Mouse (Mus musculus): ENCODE data around the gene Arhgap25. TPM values are rescaled to one million over a fixed set of nuclear protein-coding genes. Genes with fewer than 3 reads are reported as not detected.

Arhgap25 gene
- polyA plus RNA-seq, 1 experiment from 2014 or later = 2.5 TPM

GRCm38 (mm10) chr6:87455507-87455906 lies 77.6 kb downstream of the Arhgap25 start:
- Histone ChIP-seq H3K27me3 (ENCODE audit: control insufficient read depth, insufficient read depth, low read length) (no peaks in the 10 kb centered on the region), H3K9ac (ENCODE audit: low read length) (no peak overlapping the region), H3K4me3 (ENCODE audit: low read depth, low read length) (no peak overlapping the region), H3K36me3 (ENCODE audit: control insufficient read depth, insufficient read depth, low read length) (no peaks in the 10 kb centered on the region), H3K4me2 (ENCODE audit: low read depth) (no peak overlapping the region), H3K4me1 (ENCODE audit: control insufficient read depth, insufficient read depth, low read length) (no peaks in the 10 kb centered on the region), H3K9me3 (ENCODE audit: control insufficient read depth, low read length) (no peaks in the 10 kb centered on the region), H3K27ac (ENCODE audit: low read depth, low read length) (no peak overlapping the region)
- WGBS = 83% methylated on average over 6 of the region's 6 CpGs
- no peak for ATAC-seq (ENCODE audit: insufficient read depth, low FRiP score, low TSS enrichment)
- DNase-seq (ENCODE audit: low spot score) = no peak

DNA sequence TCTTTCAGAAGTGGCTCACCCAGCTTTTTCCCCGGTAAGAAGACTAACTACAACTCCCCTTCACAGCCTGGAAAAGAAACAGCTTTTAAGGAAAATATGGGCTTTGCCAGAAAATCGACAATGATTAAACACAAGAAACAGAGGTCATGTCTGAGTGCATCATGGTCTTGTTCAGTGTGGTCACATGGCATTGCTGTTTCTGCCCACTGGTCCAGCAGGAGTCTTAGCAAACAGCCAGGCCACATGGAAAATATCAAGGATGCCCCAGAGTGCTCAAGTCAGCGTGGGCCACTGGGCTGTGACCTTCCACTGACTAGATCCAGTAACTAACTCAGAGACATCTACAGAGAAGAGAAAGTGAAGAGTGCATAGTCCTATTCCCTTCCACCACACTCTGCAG lies 81.3 kb downstream of the Arhgap25 start:
- no peaks in the 10 kb centered on the region for H3K4me1 ChIP-seq (ENCODE audit: control insufficient read depth, insufficient read depth, low read length)
- ATAC-seq (ENCODE audit: insufficient read depth, low FRiP score, low TSS enrichment) = no peak
- WGBS = 76% methylated on average over 3 of the region's 3 CpGs

DNA sequence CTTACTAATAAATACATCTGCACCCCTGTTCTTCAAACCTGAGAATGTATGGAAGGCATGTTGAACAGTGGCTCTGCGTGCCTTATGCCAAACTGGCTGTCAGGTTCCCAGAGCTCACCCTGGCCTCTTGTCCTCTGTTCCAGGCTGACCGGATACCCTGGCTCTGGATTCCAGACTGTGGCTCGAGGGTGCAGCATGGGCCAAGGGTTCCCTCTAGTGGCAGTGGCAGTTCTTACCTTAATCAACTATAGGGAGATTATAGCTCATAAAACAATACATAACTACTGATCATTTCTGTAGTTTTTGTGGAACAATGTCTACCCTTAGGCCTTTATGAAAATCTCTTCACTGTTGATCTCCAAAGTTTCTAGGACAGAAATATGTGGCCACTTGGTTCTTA lies 82.0 kb downstream of the Arhgap25 start:
- Histone ChIP-seq H3K4me2 (ENCODE audit: low read depth) (no peak overlapping the region), H3K36me3 (ENCODE audit: control insufficient read depth, insufficient read depth, low read length) (no peaks in the 10 kb centered on the region), H3K27ac (ENCODE audit: low read depth, low read length) (no peak overlapping the region), H3K9me3 (ENCODE audit: control insufficient read depth, low read length) (no peaks in the 10 kb centered on the region), H3K4me1 (ENCODE audit: control insufficient read depth, insufficient read depth, low read length) (no peaks in the 10 kb centered on the region), H3K27me3 (ENCODE audit: control insufficient read depth, insufficient read depth, low read length) (no peaks in the 10 kb centered on the region), H3K9ac (ENCODE audit: low read length) (no peak overlapping the region), H3K4me3 (ENCODE audit: low read depth, low read length) (no peak overlapping the region)
- ATAC-seq (ENCODE audit: insufficient read depth, low FRiP score, low TSS enrichment) (no peak), DNase-seq (ENCODE audit: low spot score) (no peak)
- WGBS = 74% methylated on average over 3 of the region's 3 CpGs

More for the DNA sequence above, 81.3 kb downstream of the Arhgap25 start:
- H3K9ac ChIP-seq (ENCODE audit: low read length) = no peak overlapping the region
- no peaks in the 10 kb centered on the region for H3K27me3 ChIP-seq (ENCODE audit: control insufficient read depth, insufficient read depth, low read length)
- H3K9me3 ChIP-seq (ENCODE audit: control insufficient read depth, low read length) = no peaks in the 10 kb centered on the region
- DNase-seq (ENCODE audit: low spot score) = no peak
- H3K4me3 ChIP-seq (ENCODE audit: low read depth, low read length) = no peak overlapping the region
- no peak overlapping the region for H3K27ac ChIP-seq (ENCODE audit: low read depth, low read length)
- no peak overlapping the region for H3K4me2 ChIP-seq (ENCODE audit: low read depth)
- H3K36me3 ChIP-seq (ENCODE audit: control insufficient read depth, insufficient read depth, low read length) = no peaks in the 10 kb centered on the region

- DNase-seq (ENCODE audit: low spot score) = no peak
- no peak for ATAC-seq (ENCODE audit: insufficient read depth, low FRiP score, low TSS enrichment)
- Histone ChIP-seq H3K27ac (ENCODE audit: low read depth, low read length) (no peak overlapping the region), H3K27me3 (ENCODE audit: control insufficient read depth, insufficient read depth, low read length) (no peaks in the 10 kb centered on the region), H3K36me3 (ENCODE audit: control insufficient read depth, insufficient read depth, low read length) (no peaks in the 10 kb centered on the region), H3K4me2 (ENCODE audit: low read depth) (no peak overlapping the region), H3K4me3 (ENCODE audit: low read depth, low read length) (no peak overlapping the region), H3K9me3 (ENCODE audit: control insufficient read depth, low read length) (no peaks in the 10 kb centered on the region), H3K9ac (ENCODE audit: low read length) (no peak overlapping the region), H3K4me1 (ENCODE audit: control insufficient read depth, insufficient read depth, low read length) (no peaks in the 10 kb centered on the region)
- 82% methylated on average over 3 of the region's 3 CpGs for WGBS
Observed at GRCm38 (mm10) chr6:87449534-87449933, 83.5 kb downstream of the Arhgap25 start.

DNA sequence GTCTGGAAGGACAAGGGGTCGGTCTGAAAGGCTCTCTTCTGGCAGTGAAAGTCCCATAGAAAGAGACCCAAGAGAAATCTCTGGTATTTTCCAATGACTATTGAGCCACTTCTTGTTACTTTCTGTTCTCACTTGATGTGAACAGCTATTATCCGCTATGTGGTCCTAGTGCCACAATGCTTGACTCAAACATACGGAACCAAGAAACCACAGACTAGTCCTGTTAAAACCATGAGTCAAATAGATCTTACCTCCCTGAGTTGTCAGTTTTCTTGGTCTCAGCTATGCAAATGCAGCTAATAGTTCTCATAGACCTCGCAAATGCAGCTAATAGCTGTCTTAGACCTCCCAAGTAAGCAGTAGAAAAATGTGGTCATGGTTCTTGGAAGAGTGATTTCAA lies 85.8 kb downstream of the Arhgap25 start:
- DNase-seq (ENCODE audit: low spot score) = no peak
- 91% methylated on average over 4 of the region's 4 CpGs for WGBS

DNA sequence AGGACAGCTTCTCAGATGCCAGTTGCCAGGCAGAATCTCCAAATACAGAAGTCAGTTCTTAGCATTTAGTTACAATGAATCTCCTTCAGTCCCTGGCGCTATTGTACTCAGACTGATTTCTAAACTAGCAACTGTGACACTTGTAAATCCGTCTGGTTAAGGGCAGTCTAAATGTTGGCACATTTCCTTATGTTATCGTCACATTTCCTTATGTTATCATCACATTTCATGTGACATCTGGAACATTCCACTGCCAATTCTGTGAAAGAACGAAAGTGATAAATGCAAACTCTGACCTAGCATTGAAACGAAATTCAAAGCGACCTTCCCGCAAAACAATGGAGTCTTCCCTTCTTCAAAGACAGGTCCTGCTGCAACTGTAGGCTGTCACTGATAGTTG lies 87.8 kb downstream of the Arhgap25 start:
- DNase-seq (ENCODE audit: low spot score) (no peak), ATAC-seq (ENCODE audit: insufficient read depth, low FRiP score, low TSS enrichment) (no peak)
- no peaks in the 10 kb centered on the region for H3K27me3 ChIP-seq (ENCODE audit: control insufficient read depth, insufficient read depth, low read length)
- H3K9ac ChIP-seq (ENCODE audit: low read length) = no peak overlapping the region
- H3K27ac ChIP-seq (ENCODE audit: low read depth, low read length) = no peak overlapping the region
- WGBS = 81% methylated on average over 7 of the region's 7 CpGs
- no peaks in the 10 kb centered on the region for H3K4me1 ChIP-seq (ENCODE audit: control insufficient read depth, insufficient read depth, low read length)
- H3K36me3 ChIP-seq (ENCODE audit: control insufficient read depth, insufficient read depth, low read length) = no peaks in the 10 kb centered on the region
- no peaks in the 10 kb centered on the region for H3K9me3 ChIP-seq (ENCODE audit: control insufficient read depth, low read length)
- H3K4me2 ChIP-seq (ENCODE audit: low read depth) = no peak overlapping the region
- no peak overlapping the region for H3K4me3 ChIP-seq (ENCODE audit: low read depth, low read length)

More for the DNA sequence above, 85.8 kb downstream of the Arhgap25 start:
- Histone ChIP-seq H3K4me3 (ENCODE audit: low read depth, low read length) (no peak overlapping the region), H3K36me3 (ENCODE audit: control insufficient read depth, insufficient read depth, low read length) (no peaks in the 10 kb centered on the region), H3K4me2 (ENCODE audit: low read depth) (no peak overlapping the region), H3K27me3 (ENCODE audit: control insufficient read depth, insufficient read depth, low read length) (no peaks in the 10 kb centered on the region), H3K4me1 (ENCODE audit: control insufficient read depth, insufficient read depth, low read length) (no peaks in the 10 kb centered on the region), H3K9me3 (ENCODE audit: control insufficient read depth, low read length) (no peaks in the 10 kb centered on the region), H3K9ac (ENCODE audit: low read length) (no peak overlapping the region), H3K27ac (ENCODE audit: low read depth, low read length) (no peak overlapping the region)
- no peak for ATAC-seq (ENCODE audit: insufficient read depth, low FRiP score, low TSS enrichment)

GRCm38 (mm10) chr6:87443253-87443652 lies 89.8 kb downstream of the Arhgap25 start:
- no peaks in the 10 kb centered on the region for H3K36me3 ChIP-seq (ENCODE audit: control insufficient read depth, insufficient read depth, low read length)
- no peak for ATAC-seq (ENCODE audit: insufficient read depth, low FRiP score, low TSS enrichment)
- DNase-seq (ENCODE audit: low spot score) = no peak
- no peak overlapping the region for H3K27ac ChIP-seq (ENCODE audit: low read depth, low read length)
- no peak overlapping the region for H3K9ac ChIP-seq (ENCODE audit: low read length)
- no peak overlapping the region for H3K4me2 ChIP-seq (ENCODE audit: low read depth)
- WGBS = 91% methylated on average over 11 of the region's 11 CpGs
- no peak overlapping the region for H3K4me3 ChIP-seq (ENCODE audit: low read depth, low read length)
- H3K4me1 ChIP-seq (ENCODE audit: control insufficient read depth, insufficient read depth, low read length) = no peaks in the 10 kb centered on the region
- no peaks in the 10 kb centered on the region for H3K27me3 ChIP-seq (ENCODE audit: control insufficient read depth, insufficient read depth, low read length)
- no peaks in the 10 kb centered on the region for H3K9me3 ChIP-seq (ENCODE audit: control insufficient read depth, low read length)

DNA sequence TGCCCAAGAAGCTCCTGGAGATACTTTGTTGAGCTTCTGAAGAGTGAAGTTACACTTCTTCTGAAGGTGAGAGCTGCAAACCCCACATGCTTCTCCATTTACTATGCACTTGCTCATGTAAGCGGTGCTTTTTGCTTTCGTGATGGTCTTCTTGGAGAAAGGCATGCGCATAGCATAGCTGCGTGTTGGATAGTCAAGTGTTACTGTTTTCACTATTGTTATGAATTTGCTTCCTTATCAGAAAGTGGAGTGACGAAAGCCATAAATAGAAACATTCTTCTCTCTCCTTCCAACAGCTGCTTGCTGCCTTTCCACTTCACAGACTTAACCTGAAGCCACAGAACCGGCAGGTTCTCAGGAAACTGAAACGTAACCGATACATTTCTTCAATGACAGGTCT lies 96.3 kb downstream of the Arhgap25 start:
- Histone ChIP-seq H3K4me2 (ENCODE audit: low read depth) (no peak overlapping the region), H3K9me3 (ENCODE audit: control insufficient read depth, low read length) (no peaks in the 10 kb centered on the region), H3K4me3 (ENCODE audit: low read depth, low read length) (no peak overlapping the region), H3K9ac (ENCODE audit: low read length) (no peak overlapping the region), H3K4me1 (ENCODE audit: control insufficient read depth, insufficient read depth, low read length) (no peaks in the 10 kb centered on the region), H3K27ac (ENCODE audit: low read depth, low read length) (no peak overlapping the region), H3K27me3 (ENCODE audit: control insufficient read depth, insufficient read depth, low read length) (no peaks in the 10 kb centered on the region), H3K36me3 (ENCODE audit: control insufficient read depth, insufficient read depth, low read length) (no peaks in the 10 kb centered on the region)
- DNase-seq (ENCODE audit: low spot score) (no peak), ATAC-seq (ENCODE audit: insufficient read depth, low FRiP score, low TSS enrichment) (no peak)
- WGBS = 92% methylated on average over 8 of the region's 8 CpGs

DNA sequence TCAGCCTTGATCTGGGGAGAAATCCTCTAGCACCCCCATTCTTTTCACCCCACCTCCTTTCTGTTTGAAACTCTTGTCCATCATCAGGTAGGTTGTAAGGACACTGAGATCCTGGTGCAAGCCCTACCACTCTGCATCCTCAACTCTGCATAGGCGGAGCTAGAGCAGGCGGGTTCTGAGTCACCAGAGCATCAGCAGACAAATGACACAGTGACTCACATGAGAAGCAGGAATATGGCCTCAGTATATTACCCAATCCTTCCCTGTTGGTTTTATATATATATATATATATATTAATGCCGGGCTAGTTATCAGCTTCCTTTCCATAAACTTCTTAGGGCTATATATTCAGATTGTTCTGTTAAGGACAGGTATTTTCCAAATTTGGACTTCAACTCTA lies 97.3 kb downstream of the Arhgap25 start:
- Histone ChIP-seq H3K9ac (ENCODE audit: low read length) (no peak overlapping the region), H3K4me1 (ENCODE audit: control insufficient read depth, insufficient read depth, low read length) (no peaks in the 10 kb centered on the region), H3K9me3 (ENCODE audit: control insufficient read depth, low read length) (no peaks in the 10 kb centered on the region), H3K4me2 (ENCODE audit: low read depth) (no peak overlapping the region), H3K4me3 (ENCODE audit: low read depth, low read length) (no peak overlapping the region), H3K36me3 (ENCODE audit: control insufficient read depth, insufficient read depth, low read length) (no peaks in the 10 kb centered on the region), H3K27ac (ENCODE audit: low read depth, low read length) (no peak overlapping the region), H3K27me3 (ENCODE audit: control insufficient read depth, insufficient read depth, low read length) (no peaks in the 10 kb centered on the region)
- 94% methylated on average over 3 of the region's 3 CpGs for WGBS
- DNase-seq (ENCODE audit: low spot score) = no peak
- ATAC-seq (ENCODE audit: insufficient read depth, low FRiP score, low TSS enrichment) = no peak
